Mouse (Mus musculus) cerebellum, postnatal 10 days (tissue): ENCODE data around the gene Prpsap1.
A peak's percentile ranks its signal among the peaks of the same experiment; 100 is the strongest.
"Not testable (repeated sequence)": the region's sequence is repeated elsewhere in the genome, so short reads cannot be mapped to it uniquely, and the experiment has no call there.

Source experiments
- DNase-seq, 2 experiments: peaks; one replicate each; pipeline ENCODE4 v3.0.0; 2021; ENCODE audit warnings: mixed read lengths in 2 of 2

The Prpsap1 gene

GRCm38 (mm10) chr11:116488207-116488606 lies 5.8 kb downstream of the Prpsap1 start:
- DNase-seq, result no peak

DNA sequence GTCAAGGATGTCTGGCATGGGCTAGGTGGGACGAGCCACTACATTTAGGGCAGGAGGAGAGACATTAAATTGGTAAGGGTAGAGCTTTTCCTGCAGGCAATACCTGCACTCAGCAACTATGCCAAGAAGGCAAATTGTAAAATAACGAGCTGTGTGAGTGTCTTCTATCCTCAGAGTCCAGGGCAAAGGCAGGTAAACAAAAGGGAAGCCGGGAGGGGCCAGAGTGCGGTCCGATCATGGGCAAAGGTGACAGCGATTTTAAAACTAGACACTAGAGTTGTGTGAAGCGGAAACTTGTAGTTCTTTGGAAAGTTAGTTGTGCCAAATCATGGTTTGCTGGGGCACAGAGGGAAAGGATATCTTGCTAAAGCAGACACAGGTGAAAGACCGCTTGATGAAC lies 9.7 kb downstream of the Prpsap1 start:
- no peak for DNase-seq

DNA sequence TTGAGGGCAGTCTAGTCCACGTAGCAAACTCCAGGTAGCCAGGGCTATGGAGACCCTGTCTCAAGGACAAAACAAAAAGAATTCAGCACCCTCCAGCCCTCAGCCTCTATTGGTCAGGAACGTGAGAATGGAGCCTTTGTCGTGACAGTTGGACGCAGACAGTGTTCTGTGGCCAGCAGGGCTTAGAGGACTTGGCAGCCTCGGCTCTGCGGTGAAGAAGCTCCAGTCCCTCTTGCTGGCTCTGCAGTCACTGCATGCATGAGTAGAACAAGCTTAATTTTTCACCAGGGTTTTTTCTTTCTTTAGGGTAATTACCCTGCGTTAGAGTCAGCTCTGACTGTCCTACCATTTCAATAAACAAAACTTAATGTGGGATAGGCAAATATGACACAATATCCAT lies 12.2 kb downstream of the Prpsap1 start:
- peak; percentile 68 to 75 for DNase-seq

DNA sequence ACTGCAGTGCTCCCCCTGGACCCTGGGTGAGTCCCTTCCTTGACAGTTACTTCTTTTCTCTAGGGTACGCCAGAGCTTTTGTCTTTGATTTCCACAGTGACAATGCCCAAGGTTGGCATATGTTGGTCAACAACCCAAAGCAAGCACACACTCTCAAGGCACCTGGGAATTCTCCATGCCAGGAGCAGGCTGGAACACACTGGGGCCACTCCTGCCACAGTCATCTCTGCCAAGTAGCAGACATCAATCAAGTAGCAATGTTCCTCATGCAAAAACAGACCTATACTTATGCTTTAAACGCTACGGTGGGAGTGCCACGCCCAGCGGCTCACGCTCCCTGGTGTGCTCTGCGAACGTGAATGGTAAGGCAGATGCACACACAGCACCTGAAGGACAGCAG lies 13.0 kb downstream of the Prpsap1 start:
- DNase-seq, result peak; percentile 48 to 65

- peak in 1 of 2 experiments; percentile 33 for DNase-seq
Measured at GRCm38 (mm10) chr11:116479832-116480231, 14.2 kb downstream of the Prpsap1 start.

DNA sequence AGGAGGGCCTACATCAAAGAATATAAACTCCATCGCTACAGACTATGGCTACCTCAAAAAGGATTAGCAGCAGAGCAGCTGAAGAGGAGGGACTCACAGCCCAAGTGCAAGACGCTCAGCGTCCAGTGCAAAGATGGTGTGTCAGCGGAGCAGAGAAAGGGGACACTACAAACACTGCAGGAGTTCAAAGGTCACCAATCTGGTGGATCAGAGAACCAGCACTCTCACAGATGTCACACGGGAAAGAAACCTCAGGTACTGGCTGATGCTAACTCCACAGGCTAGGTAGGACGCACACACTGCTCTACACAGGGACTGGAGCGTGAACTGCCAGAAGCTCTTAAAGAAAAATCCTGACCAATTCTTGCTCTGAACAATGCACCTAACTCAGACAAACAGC lies 15.0 kb downstream of the Prpsap1 start:
- no peak for DNase-seq

DNA sequence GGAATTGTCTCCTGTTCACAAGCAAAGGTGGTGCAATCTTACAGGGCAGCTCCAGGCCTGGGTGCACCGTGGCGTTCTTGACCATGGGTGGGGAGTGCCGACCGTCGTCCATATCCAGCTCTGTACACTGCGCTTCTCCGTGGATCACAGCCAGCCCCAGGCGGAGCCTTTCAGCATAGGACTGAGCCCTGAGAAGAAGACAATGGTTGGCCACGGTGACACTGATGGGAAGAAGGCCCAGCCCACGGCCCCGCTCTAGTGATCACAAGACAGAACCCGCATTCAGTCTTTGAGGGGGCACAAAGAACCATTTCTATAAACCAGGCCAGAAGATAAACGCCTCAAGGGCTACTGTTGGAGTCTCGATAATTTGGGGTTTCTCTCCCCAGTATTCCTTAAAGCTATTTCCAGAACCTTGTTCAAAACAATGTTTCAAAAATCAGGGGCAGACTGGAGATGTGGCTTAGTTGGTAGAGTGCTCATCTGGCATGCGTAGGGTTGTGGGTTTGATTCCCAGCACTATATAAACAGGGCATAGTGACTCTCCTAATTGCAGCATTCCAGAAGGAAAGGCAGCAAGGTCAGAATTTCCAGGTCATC lies 16.7 kb downstream of the Prpsap1 start:
- peak in 1 of 2 experiments; percentile 44 for DNase-seq

DNA sequence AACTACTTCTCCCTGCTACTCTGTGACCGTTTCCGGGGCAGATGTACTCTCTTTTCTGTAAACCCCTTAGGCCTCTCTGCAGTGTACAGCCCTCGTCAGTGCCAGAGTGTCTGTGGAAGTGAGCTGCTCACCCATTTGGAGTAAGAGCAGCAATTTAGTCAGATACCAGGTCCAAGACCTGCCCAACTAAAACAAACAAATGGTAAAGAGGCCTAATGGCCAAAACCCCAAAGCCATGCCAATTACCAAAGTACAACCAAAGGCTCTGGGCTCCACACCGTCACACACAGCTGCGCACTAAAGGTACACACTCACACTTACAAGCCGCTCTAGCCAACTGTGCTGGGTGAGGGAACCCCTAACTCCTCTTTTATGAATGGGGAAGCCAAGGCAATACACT lies 17.3 kb downstream of the Prpsap1 start:
- DNase-seq, result no peak

GRCm38 (mm10) chr11:116476041-116476440 lies 18.0 kb downstream of the Prpsap1 start:
- DNase-seq, result no peak

DNA sequence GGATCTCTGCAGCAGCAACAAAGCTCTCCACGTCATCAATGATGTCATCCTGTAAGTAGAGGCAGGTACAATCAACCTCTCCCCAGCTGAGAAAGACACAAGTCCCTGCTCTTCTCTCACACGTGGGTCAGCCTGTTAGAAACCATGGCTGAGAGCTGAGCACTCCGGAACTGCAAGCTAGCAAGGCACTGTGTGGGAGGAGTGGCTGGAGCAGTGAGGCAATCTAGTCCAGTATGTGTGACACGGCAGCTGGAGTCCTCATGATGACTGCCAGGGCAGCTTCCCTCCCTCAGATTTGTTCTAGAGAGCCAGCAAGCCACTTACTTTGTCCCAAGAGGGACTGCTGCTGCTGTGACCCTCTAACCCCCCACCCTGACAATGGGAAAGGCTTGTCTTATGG lies 21.7 kb downstream of the Prpsap1 start:
- no peak for DNase-seq

DNA sequence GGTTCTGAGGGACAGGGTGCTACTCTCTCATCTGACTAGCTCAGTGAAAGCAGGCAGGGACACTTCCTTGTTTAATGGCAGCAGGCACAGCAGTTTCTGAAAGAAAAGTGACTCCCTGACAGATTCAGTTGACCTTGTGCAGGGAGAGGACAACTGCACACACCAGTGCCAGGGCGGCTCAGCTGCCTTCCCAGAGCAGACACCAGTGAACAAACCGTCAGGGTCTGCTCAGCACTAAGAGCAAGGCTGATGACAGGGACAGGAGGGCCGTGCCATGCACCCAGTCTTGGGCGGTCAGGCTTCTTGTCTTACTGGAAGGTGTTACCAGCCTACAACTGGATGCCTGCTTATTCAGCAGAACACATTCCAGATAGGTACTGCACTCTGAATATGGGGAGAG lies 23.1 kb downstream of the Prpsap1 start:
- no peak for DNase-seq

GRCm38 (mm10) chr11:116470249-116470648 lies 23.8 kb downstream of the Prpsap1 start:
- DNase-seq, result no peak

DNA sequence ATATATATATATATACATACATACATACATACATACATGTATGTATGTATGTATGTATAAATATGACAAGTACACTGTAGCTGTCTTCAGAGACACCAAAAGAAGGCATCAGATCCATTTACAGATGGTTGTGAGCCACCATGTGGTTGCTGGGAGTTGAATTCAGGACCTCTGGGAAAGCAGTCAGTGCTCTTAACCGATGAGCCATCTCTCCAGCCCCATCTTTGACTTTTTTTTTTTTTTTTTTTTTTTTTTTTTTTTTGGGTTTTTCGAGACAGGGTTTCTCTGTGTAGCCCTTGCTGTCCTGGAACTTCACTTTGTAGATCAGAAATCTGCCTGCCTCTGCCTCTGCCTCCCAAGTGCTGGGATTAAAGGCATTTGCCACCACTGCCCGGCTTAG lies 25.7 kb downstream of the Prpsap1 start:
- not testable (repeated sequence) for DNase-seq

GRCm38 (mm10) chr11:116466141-116466540 lies 27.9 kb downstream of the Prpsap1 start, which contains the start of gene Qrich2:
Gene Qrich2, minus strand, starts transcription at chr11:116466241.
- DNase-seq, result no peak

- peak; percentile 92 to 93 for DNase-seq
Measured at GRCm38 (mm10) chr11:116463833-116464232, 30.2 kb downstream of the Prpsap1 start.

- DNase-seq, result no peak
Measured at GRCm38 (mm10) chr11:116463338-116463737, 30.7 kb downstream of the Prpsap1 start.

- no peak for DNase-seq
Measured at GRCm38 (mm10) chr11:116459786-116460185, 34.2 kb downstream of the Prpsap1 start.

DNA sequence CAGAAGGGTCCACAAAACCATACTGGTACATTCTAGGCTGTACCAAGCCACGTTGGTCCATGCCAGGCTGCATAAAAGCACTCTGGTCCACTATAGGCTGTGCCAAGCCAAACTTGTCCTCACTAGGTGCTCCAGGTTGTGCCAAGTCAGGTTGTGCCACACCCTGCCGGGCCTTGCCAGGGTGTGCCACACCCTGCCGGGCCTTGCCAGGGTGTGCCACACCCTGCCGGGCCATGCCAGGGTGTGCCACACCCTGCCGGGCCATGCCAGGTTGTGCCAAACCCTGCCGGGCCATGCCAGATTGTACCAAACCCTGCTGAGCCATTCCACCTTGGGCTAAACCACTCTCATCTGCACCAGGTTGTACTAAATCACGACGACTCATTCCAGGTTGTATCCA lies 37.8 kb downstream of the Prpsap1 start:
- no peak for DNase-seq

- no peak for DNase-seq
Measured at GRCm38 (mm10) chr11:116453889-116454288, 40.1 kb downstream of the Prpsap1 start.

DNA sequence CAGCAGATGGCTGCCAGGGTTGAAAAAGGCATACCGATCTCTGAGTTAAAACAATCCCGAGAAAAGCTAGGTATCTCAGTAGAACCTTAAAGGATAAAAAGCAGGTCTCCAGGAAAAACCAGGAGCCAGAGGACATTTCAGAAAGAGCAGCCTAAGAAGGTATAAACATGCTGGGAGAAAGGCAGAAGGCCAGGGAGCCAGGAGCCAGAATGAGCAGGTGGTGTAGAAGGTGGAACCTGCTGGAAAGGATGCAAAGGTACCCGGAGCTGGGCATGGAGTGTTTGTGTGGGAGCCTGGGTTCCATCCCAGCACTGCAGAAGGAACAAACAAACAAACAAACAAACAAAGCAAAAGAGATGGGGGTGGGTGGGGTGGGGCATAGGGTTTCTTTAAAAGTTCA lies 44.7 kb downstream of the Prpsap1 start:
- peak in 1 of 2 experiments; percentile 48 for DNase-seq

DNA sequence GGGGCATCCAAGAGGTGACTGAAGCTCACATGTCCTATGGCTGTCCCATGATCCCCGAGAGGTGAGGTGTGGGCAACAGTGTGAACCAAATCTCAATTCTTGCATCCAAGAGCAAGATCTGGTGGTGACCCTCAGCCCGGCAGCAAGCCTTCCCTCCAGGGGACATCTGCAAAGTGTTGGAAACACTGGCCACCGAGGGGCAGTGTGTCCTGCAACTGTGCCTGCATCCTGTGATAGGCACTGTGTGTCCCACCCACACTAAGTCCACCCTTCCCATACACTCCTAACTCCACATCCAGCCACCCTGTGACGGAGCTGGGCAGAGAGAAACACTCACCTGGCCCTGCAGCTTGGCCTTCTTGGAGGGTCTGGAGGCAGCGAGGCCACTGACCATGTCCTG lies 46.2 kb downstream of the Prpsap1 start:
- DNase-seq, result no peak

DNA sequence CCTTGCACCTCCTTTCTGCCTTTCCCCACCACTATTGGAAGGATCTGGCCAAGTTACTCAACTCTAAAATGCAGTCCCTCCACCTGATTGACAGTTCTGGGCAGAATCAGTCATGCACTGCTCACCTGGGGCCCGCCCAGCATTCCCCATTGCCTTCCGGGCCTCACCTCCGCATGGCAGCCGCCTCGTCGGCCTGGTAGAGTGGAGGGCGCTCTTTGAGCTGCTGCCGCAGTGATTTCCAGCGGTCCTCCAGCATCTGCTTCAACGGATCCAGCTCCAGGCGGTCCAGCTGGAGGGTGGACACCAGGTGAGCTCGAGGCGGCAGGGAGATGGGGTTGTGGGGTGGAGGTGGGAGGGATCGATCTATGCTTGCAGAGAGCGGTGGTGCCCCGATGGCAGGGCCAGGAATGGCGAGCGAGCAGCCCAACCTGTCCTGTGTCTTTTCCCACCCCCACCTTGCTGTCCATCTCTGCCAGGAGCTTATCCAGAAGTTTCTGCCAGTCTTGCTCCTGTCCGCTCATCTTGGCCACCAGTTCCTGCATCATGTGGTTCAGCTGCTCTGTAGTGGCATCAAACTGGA lies 47.6 kb downstream of the Prpsap1 start:
- no peak for DNase-seq

DNA sequence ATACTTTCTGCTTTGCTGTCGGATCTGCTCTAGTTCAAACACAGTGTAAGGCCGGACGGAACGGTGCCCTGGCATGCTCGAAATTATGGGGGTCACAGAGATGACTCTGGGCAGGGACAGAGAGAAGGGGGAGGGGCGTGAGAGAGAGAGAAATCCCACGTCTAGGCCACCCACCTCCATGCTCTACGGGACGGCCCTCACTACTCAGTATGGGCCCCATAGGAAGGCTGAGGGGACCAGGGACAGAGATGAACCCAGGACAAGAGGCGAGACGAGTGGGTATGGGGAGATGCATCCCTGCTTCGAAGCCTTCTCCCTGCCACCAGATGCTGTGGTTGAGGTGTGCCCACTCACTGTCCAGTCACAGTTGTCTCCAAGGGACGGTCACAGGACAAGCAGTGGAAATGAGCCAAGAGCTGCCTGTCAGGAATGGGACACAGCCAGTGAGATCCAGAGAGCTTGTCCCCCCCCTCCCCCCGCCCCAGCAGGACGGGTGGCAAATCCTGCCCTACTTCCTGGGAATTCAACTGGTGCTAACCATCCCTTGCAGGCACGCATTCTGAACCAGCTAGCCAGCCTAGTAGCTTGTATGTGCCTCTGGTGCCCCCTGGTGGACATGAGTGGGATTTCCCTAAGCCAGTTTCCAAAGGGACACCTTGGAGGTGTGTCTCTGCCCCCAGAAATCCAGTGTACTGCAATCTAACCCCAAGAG lies 48.2 kb downstream of the Prpsap1 start:
- DNase-seq, result peak; percentile 97 to 99

DNA sequence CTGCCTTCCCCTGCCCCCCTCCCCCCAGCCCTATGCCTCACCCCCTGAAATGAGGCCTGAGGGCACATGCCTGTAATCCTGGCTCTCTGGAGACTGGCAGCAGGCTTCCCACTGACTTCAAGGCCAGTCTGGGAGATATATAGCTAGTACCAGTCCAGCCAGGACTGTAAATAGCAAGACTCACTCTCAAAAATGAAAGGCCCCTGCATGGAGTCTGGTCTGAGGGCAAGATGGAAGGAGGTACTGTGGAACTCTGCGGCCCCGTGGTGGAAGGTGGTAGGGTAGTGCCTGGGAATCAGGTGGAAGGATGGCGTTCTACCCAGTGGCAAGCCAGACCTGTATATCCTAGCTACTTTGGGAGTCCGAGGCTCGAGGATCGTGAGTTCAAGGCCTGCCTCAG lies 50.1 kb downstream of the Prpsap1 start:
- no peak for DNase-seq
